Mouse (Mus musculus): ENCODE measurements around the gene Zfp36l2. TPM values are rescaled to one million over a fixed set of nuclear protein-coding genes. Genes with fewer than 3 reads are reported as not detected.

Zfp36l2 gene
- polyA plus RNA-seq, 1 experiment from 2014 or later: 68.0 TPM

- no peak for ATAC-seq
- H3K27me3 ChIP-seq: no peaks in the 10 kb centered on the region
- ChIA-PET CTCF (no interaction called here), POLR2A (no interaction called here)
- DNase-seq (ENCODE audit: low read depth, low spot score): no peak
- TF ChIP-seq CTCF (IDR thresholded peaks at IDR 0.05): no peak
- in situ Hi-C loops (cut with MboI; ENCODE audit: low pct_unique_long_range_greater_than_20kb): no loop called here
These were observed 26.4 kb downstream of the Zfp36l2 start for GRCm38 (mm10) chr17:84161231-84161854.

DNA sequence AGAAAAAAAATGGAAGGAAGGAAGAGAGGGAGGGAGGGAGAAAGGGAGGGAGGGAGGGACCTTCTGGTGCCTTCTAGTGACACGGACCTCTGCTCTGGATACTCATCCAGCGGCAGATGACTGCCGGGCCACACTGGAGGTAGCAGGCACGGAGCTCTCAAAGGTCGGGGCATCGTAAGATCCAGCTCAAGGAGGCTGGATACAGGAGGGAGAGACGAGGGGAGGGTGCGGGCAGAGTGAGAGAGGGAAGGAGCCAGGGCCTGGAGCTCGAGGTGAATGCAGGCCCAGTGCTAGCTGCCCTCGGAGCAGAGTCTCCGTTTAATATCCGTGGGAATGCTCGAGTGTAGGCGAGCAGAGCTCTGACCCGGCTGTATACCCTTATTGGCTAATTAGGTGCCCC, 28.9 kb downstream of the Zfp36l2 start:
- DNase-seq (ENCODE audit: low read depth, low spot score) (no peak), ATAC-seq (no peak)
- in situ Hi-C loops (cut with MboI; ENCODE audit: low pct_unique_long_range_greater_than_20kb): no loop called here
- H3K27me3 ChIP-seq: no peaks in the 10 kb centered on the region
- ChIA-PET CTCF (interaction anchor here (0.9 kb wide), 1 partner anchor 23 kb away, joined by 4 read pairs; no protein-coding TSS in a partner anchor), POLR2A (interaction anchor here (1.3 kb wide), 1 partner anchor 28 kb away, joined by 3 read pairs; no protein-coding TSS in a partner anchor)
- no peak for TF ChIP-seq CTCF (IDR thresholded peaks at IDR 0.05)

DNA sequence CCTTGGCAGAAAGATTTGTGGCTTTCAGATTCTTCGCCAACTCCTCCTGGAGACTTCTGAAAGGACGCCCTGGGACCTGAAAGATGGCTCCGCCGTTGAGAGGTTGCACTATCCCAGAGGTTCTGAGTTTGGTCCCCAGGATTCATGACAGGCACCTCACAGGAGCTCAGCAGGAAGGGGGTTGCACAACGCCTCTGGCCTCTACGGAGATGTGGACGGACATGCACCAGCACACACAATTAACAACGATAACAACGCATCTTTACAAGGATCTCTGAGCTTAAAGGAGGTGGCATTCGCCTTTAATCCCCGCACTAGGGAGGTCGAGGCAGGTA, 29.3 kb downstream of the Zfp36l2 start:
- ChIA-PET CTCF (interaction anchor here (1.1 kb wide), 1 partner anchor 16 kb away, joined by 3 read pairs; no protein-coding TSS in a partner anchor), POLR2A (interaction anchor here (1.3 to 1.5 kb wide), 2 partner anchors 25 to 28 kb away, joined by 3 to 4 read pairs; no protein-coding TSS in a partner anchor)

DNA sequence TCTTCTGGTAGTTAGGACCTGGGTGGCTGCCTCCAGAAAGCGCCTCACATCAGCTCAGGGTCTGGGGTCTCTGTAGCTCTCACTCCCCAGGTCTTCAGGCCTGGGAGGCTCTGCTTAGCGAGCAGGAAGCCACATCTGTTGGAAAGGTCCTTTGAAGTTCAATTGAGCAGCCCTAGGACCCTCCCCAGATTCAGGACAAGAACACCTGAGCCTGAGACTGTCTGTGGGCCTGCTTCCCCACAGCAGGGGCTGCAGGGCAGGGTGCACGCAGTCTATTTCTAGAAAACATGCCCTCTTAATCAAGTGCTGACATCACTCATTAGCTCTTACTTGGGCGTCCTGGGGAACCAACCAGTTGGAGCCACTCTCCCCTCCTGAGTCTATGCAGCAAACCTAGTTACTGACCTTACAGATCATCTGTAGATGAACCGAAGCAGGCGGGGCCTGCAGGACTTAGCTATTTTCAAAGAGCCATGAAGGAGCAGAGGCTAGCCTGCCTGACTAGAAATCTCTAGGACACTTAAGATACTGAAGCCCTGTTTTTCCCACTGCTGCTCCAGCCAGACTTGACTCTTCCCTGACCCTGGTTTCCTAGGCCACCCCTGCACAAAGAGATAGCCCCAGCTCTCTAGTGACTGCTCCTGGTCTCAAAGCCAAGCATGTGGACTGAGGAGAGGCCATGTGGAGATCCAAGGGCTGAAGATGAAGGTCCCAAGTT, 29.8 kb downstream of the Zfp36l2 start:
- ATAC-seq: no peak
- DNase-seq (ENCODE audit: low read depth, low spot score): no peak
- CTCF ChIA-PET: interaction anchor here (1.1 kb wide), 1 partner anchor 17 kb away, joined by 3 read pairs; no protein-coding TSS in a partner anchor
- TF ChIP-seq CTCF (IDR thresholded peaks at IDR 0.05): no peak
- in situ Hi-C loops (cut with MboI; ENCODE audit: low pct_unique_long_range_greater_than_20kb): no loop called here
- POLR2A ChIA-PET: interaction anchor here (1.3 to 2.1 kb wide), 3 partner anchors 10 to 29 kb away, joined by 3 to 5 read pairs (median 4); no protein-coding TSS in a partner anchor
- H3K27me3 ChIP-seq: no peaks in the 10 kb centered on the region

More for the DNA sequence above, 29.3 kb downstream of the Zfp36l2 start:
- no peaks in the 10 kb centered on the region for H3K27me3 ChIP-seq
- TF ChIP-seq CTCF (IDR thresholded peaks at IDR 0.05): no peak
- DNase-seq (ENCODE audit: low read depth, low spot score): no peak
- in situ Hi-C loops (cut with MboI; ENCODE audit: low pct_unique_long_range_greater_than_20kb): no loop called here
- no peak for ATAC-seq

DNA sequence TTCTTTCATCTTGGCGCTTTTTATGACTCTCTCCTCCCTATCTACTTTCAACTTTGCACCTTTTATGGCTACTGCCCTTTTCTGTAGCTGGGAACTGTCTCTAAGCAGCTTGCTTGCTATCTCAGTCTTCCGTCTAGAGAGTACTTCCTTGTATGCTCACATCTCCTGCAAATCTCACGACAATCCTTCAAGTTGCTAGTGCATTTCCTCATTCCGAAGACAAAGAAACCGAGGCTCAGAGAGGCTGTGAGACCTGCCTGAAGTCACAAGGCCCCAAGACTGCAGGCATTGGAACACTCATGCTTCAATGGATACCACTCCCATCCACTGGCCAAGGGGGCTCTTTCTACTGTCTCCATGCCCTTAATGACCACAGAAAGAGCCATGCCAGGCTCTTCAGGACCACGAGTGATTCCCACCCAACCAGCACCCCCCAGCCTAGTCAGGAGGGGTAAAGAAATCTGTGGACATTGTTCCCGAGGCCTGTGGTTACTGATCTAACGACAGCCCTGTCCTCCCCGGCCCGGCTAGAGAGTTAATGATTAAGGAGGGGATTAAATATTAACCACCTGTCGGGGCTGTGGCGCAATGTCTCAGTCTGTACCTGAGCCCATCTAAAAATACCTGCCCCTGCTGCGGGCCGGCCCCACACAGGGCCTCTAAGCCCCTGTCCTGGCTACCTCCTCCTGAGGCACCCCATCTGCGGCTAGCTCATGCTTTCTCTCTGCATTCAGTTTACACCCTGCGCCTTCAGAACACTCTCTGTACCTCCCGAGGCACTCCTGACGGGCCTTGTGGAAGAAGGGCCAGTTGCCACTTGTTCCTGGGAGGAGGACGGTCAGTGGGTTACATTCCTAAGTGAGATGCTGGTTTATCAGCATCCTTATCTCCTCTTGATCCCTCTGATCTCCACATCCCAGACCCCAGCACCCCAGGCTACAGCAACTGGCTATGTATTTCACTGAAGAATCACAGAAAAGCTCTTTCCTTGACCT, 30.7 kb downstream of the Zfp36l2 start:
- ChIA-PET POLR2A (interaction anchor here (1.0 to 2.1 kb wide), 3 partner anchors 9 to 71 kb away, joined by 3 to 5 read pairs (median 4); no protein-coding TSS in a partner anchor), CTCF (interaction anchor here (1.1 kb wide), 1 partner anchor 18 kb away, joined by 3 read pairs; no protein-coding TSS in a partner anchor)
- no peak for TF ChIP-seq CTCF (IDR thresholded peaks at IDR 0.05)
- in situ Hi-C loops (cut with MboI; ENCODE audit: low pct_unique_long_range_greater_than_20kb): no loop called here
- DNase-seq (ENCODE audit: low read depth, low spot score): peak; percentile 71
- ATAC-seq: peak; percentile 41
- H3K27me3 ChIP-seq: no peaks in the 10 kb centered on the region

DNA sequence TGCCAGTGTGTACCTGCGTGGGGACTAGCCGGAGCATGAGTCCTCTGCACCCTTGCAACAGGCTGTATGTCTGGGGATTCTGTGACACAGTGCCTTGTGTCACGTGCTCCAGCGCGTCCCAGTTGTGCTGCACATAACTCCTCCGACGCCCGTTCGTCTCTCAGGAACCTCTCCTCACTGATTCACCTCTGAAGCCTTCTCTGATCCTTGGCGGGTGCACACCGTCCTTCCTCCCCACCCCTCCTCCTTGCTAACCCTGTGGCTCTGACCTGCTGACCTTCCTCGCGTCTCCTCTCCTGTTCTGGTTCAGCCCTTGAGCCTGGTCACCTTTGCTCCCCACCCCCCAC, 31.5 kb downstream of the Zfp36l2 start:
- DNase-seq (ENCODE audit: low read depth, low spot score): no peak
- H3K27me3 ChIP-seq: no peaks in the 10 kb centered on the region
- TF ChIP-seq CTCF (IDR thresholded peaks at IDR 0.05): no peak
- POLR2A ChIA-PET: interaction anchor here (1.0 to 2.1 kb wide), 2 partner anchors 8 to 70 kb away, joined by 3 to 5 read pairs; no protein-coding TSS in a partner anchor
- ATAC-seq: no peak
- in situ Hi-C loops (cut with MboI; ENCODE audit: low pct_unique_long_range_greater_than_20kb): no loop called here
- CTCF ChIA-PET: no interaction called here

GRCm38 (mm10) chr17:84155516-84156226, 32.1 kb downstream of the Zfp36l2 start:
- ChIA-PET CTCF (interaction anchor here (0.6 kb wide), 1 partner anchor 20 kb away, joined by 3 read pairs; no protein-coding TSS in a partner anchor), POLR2A (interaction anchor here (2.1 kb wide), 1 partner anchor 8 kb away, joined by 5 read pairs; no protein-coding TSS in a partner anchor)
- in situ Hi-C loops (cut with MboI; ENCODE audit: low pct_unique_long_range_greater_than_20kb): no loop called here
- ATAC-seq (no peak), DNase-seq (ENCODE audit: low read depth, low spot score) (no peak)
- no peaks in the 10 kb centered on the region for H3K27me3 ChIP-seq
- TF ChIP-seq CTCF (IDR thresholded peaks at IDR 0.05): no peak

- POLR2A ChIA-PET: no interaction called here
- no peak for TF ChIP-seq CTCF (IDR thresholded peaks at IDR 0.05)
- in situ Hi-C loops (cut with MboI; ENCODE audit: low pct_unique_long_range_greater_than_20kb): no loop called here
- DNase-seq (ENCODE audit: low read depth, low spot score): no peak
- ATAC-seq: no peak
- CTCF ChIA-PET: interaction anchor here (0.6 kb wide), 1 partner anchor 21 kb away, joined by 3 read pairs; no protein-coding TSS in a partner anchor
- no peaks in the 10 kb centered on the region for H3K27me3 ChIP-seq
These were observed 32.8 kb downstream of the Zfp36l2 start for GRCm38 (mm10) chr17:84155029-84155338.

- CTCF ChIA-PET: interaction anchor here (1.5 kb wide), 1 partner anchor 24 kb away, joined by 3 read pairs; no protein-coding TSS in a partner anchor
- ATAC-seq (no peak), DNase-seq (ENCODE audit: low read depth, low spot score) (no peak)
- POLR2A ChIA-PET: no interaction called here
- H3K27me3 ChIP-seq: no peaks in the 10 kb centered on the region
- in situ Hi-C loops (cut with MboI; ENCODE audit: low pct_unique_long_range_greater_than_20kb): no loop called here
- TF ChIP-seq CTCF (IDR thresholded peaks at IDR 0.05): no peak
These were observed 33.3 kb downstream of the Zfp36l2 start for GRCm38 (mm10) chr17:84154302-84155028.
